33 mouse cellular contexts compared by ENCODE assay signal in the genomic region with DNA sequence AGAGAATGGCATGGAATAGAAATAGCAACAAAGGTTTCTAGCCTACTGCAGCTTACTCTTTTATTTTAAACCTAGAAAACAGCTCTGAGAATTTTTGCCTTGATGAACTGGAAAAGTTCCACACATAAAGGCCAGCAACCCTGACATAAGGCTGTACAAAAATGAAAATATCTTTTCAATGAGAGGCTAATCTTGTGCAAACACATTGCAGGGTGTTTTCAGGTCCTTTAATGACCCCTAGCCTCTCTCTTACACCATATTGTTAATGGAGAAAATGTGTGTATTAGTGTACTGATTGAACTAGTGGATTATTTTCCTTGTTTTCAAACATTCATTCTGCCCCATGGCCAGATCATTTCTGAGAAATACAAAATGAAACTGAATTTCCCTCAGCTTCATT.
"Had no signal": no experiment of that assay in that cellular context is flagged by ENCODE, and none has a peak within 500 bp of the region (broad histone marks: within the 10 kb centered on the region; RNA-seq: fewer than 3 reads in every experiment).

No protein-coding gene starts in this region.

- H3K9me3 ChIP-seq: heart, embryonic 10.5 days; heart, embryonic 12.5 days; heart, embryonic 13.5 days; heart, embryonic 15.5 days; hindbrain, embryonic 10.5 days; hindbrain, embryonic 12.5 days; hindbrain, embryonic 13.5 days; hindbrain, embryonic 15.5 days; intestine, embryonic 15.5 days; kidney, embryonic 15.5 days had no signal

- H3K4me3 ChIP-seq: heart, embryonic 10.5 days; heart, embryonic 12.5 days; heart, embryonic 13.5 days; heart, embryonic 15.5 days; hindbrain, embryonic 10.5 days; hindbrain, embryonic 12.5 days; hindbrain, embryonic 13.5 days; hindbrain, embryonic 15.5 days; intestine, embryonic 15.5 days; kidney, embryonic 15.5 days; layer of hippocampus, adult 2 months; left cerebral cortex, adult 2 months had no signal

- H3K4me2 ChIP-seq: heart, embryonic 11.5 days; heart, embryonic 12.5 days; heart, embryonic 13.5 days; heart, embryonic 15.5 days; hindbrain, embryonic 12.5 days; hindbrain, embryonic 13.5 days; hindbrain, embryonic 15.5 days; intestine, embryonic 15.5 days; kidney, embryonic 15.5 days had no signal

- DNase-seq: heart, postnatal 10 days; heart, postnatal 14 days; heart, postnatal 36 days; heart, postnatal 4 days; kidney, adult 11 months; kidney, adult 18-20 months; kidney, adult 8-10 months; kidney, adult 9 months; kidney, postnatal 10 days; kidney, postnatal 14 days; kidney, postnatal 25 days; kidney, postnatal 36 days; kidney, postnatal 4 days; layer of hippocampus, adult 9-11 months; layer of hippocampus, postnatal 36 days had no signal

- H3K27me3 ChIP-seq: heart, embryonic 12.5 days; heart, embryonic 13.5 days; heart, embryonic 15.5 days; hindbrain, embryonic 12.5 days; hindbrain, embryonic 13.5 days; hindbrain, embryonic 15.5 days; intestine, embryonic 15.5 days; kidney, embryonic 15.5 days had no signal

- ATAC-seq: hindbrain, embryonic 16.5 days; inflammation-experienced regulatory T-cells, adult 6 months; intestine, embryonic 15.5 days; intestine, embryonic 16.5 days; intestine, postnatal 0 days had no signal

- H3K27ac ChIP-seq: heart, embryonic 10.5 days; heart, embryonic 13.5 days; heart, embryonic 15.5 days; hindbrain, embryonic 10.5 days; hindbrain, embryonic 12.5 days; hindbrain, embryonic 13.5 days; hindbrain, embryonic 15.5 days; intestine, embryonic 15.5 days; kidney, embryonic 15.5 days; kidney, postnatal 0 days; layer of hippocampus, adult 2 months; left cerebral cortex, adult 2 months had no signal

- H3K4me1 ChIP-seq: heart, embryonic 10.5 days; heart, embryonic 12.5 days; heart, embryonic 13.5 days; heart, embryonic 15.5 days; hindbrain, embryonic 10.5 days; hindbrain, embryonic 12.5 days; hindbrain, embryonic 13.5 days; hindbrain, embryonic 15.5 days; intestine, embryonic 15.5 days; kidney, embryonic 15.5 days had no signal

- H3K9ac ChIP-seq: heart, embryonic 12.5 days; heart, embryonic 13.5 days; heart, embryonic 15.5 days; hindbrain, embryonic 12.5 days; hindbrain, embryonic 13.5 days; hindbrain, embryonic 15.5 days; intestine, embryonic 15.5 days; kidney, embryonic 15.5 days had no signal

- H3K36me3 ChIP-seq: heart, embryonic 10.5 days; heart, embryonic 12.5 days; heart, embryonic 13.5 days; heart, embryonic 15.5 days; hindbrain, embryonic 10.5 days; hindbrain, embryonic 12.5 days; hindbrain, embryonic 13.5 days; hindbrain, embryonic 15.5 days; intestine, embryonic 15.5 days; kidney, embryonic 15.5 days had no signal
